Mouse (Mus musculus) lung, postnatal 0 days (tissue): ENCODE results near the gene Tdpoz2. TPM values are rescaled to one million over a fixed set of nuclear protein-coding genes. Genes with fewer than 3 reads are reported as not detected.
"Not testable (repeated sequence)": the region's sequence is repeated elsewhere in the genome, so short reads cannot be mapped to it uniquely, and the experiment has no call there.

ENCODE experiments used
- ATAC-seq: fragments of 200-750 bp; cut with Nextera tagmentation; 2 replicates; pipeline ENCODE4 v1.8.0; 2017; ENCODE audit warnings: moderate library complexity
- DNase-seq: peaks from one replicate; pipeline ENCODE4 v3.0.0-alpha.2; 2016; ENCODE audit warnings: low spot score
- H3K27ac ChIP-seq: fragments of 300-500 bp; sonication (generic); 2 replicates; pipeline ENCODE4 v1.5.1; 2014; ENCODE audit warnings: antibody characterized with exemption, mild to moderate bottlenecking, low read length, mixed read lengths
- H3K27me3 ChIP-seq: fragments of 300-500 bp; sonication (generic); replicated peaks from 2 replicates; pipeline ENCODE4 v1.6.1; 2014; ENCODE audit warnings: low read length, mixed read lengths; ENCODE audit not compliant: insufficient read depth
- H3K36me3 ChIP-seq: fragments of 300-500 bp; sonication (generic); 2 replicates; pipeline ENCODE4 v1.6.1; 2014; ENCODE audit warnings: low read length, mixed read lengths; ENCODE audit not compliant: insufficient read depth
- H3K4me1 ChIP-seq: fragments of 300-500 bp; sonication (generic); 2 replicates; pipeline ENCODE4 v1.6.1; 2014; ENCODE audit warnings: antibody characterized with exemption, low read depth, low read length, mixed read lengths; ENCODE audit not compliant: insufficient read depth
- H3K4me2 ChIP-seq: fragments of 300-500 bp; sonication (generic); replicated peaks from 2 replicates; pipeline ENCODE4 v1.6.1; 2014; ENCODE audit warnings: low read depth, mild to moderate bottlenecking, low read length, moderate library complexity, mixed read lengths
- H3K4me3 ChIP-seq: fragments of 300-500 bp; sonication (generic); 2 replicates; pipeline ENCODE4 v1.5.1; 2014; ENCODE audit warnings: low read depth, low read length
- H3K9ac ChIP-seq: fragments of 300-500 bp; sonication (generic); replicated peaks from 2 replicates; pipeline ENCODE4 v1.6.1; 2014; ENCODE audit warnings: low read depth, mild to moderate bottlenecking
- H3K9me3 ChIP-seq: fragments of 300-500 bp; sonication (generic); 2 replicates; pipeline ENCODE4 v1.6.1; 2016; ENCODE audit warnings: low read length, mixed read lengths
- CTCF ChIP-seq: IDR thresholded peaks from 2 replicates; pipeline ENCODE4 v1.5.1; 2016; ENCODE audit warnings: antibody characterized with exemption, mild to moderate bottlenecking
- EP300 ChIP-seq: IDR thresholded peaks from 2 replicates; pipeline ENCODE4 v1.6.1; 2016; ENCODE audit warnings: antibody characterized with exemption, mild to moderate bottlenecking, control low read depth
- WGBS: fragments of 180-500 bp; shearing (Covaris S2); extraction: QIAGEN DNeasy Blood & Tissue Kit; methylation state at CpG from one replicate; pipeline ENCODE4 v1.1.7; 2014; 5-methylcytosine and 5-hydroxymethylcytosine counted together
- polyA plus RNA-seq: library from polyadenylated mRNA; unstranded; fragments of >200 nt; fragmentation: Nextera tagmentation; extraction: Ambion mirVana; gene quantifications from 2 replicates; pipeline ENCODE4 v1.2.1, GENCODE M21; 2015

Tdpoz2 gene
- polyA plus RNA-seq, result not detected in 2 replicates

DNA sequence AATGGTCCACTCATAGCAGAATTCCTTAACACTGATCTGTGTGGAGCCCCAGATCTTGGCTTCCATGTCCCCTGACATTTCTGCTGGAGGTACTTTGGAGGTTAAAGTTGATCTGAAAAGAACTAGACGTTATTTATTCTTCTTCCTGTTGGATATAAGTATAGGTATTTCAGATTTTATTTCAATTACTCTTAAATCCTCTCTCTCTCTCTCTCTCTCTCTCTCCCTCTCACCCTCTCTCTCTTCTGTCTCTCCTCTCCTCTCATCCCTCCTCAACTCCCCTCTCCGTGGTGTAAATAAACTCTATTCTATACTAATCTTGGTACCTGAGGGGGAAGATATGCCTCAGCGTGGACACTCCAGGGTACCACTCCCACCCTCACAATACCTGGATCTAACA, at the start of gene Tdpoz2:
Tdpoz2 (minus strand) TSS at position 101 of the 400 bp plus-strand sequence.
- DNase-seq, result no peak
- TF ChIP-seq EP300 (no peak), CTCF (no peak)
- 76% methylated on average over 3 of the region's 3 CpGs for WGBS

GRCm38 (mm10) chr3:93692970-93693369, 40.5 kb upstream of the Tdpoz2 start, which contains the start of gene Gm37596:
Gm37596 (minus strand) TSS chr3:93693070.
- H3K4me2 ChIP-seq, H3K27me3 ChIP-seq, H3K27ac ChIP-seq, H3K36me3 ChIP-seq, DNase-seq, H3K4me1 ChIP-seq, H3K9ac ChIP-seq, H3K9me3 ChIP-seq, ATAC-seq, H3K4me3 ChIP-seq: not testable (repeated sequence)
- WGBS, result 56% methylated on average over 1 of the region's 2 CpGs

More for the DNA sequence above, at the start of gene Tdpoz2:
- no peaks in the 10 kb centered on the region for H3K9me3 ChIP-seq
- no peak within 1 kb of the TSS for H3K4me3 ChIP-seq
- H3K36me3 ChIP-seq, result no peaks in the 10 kb centered on the region
- no peak within 1 kb of the TSS for H3K4me2 ChIP-seq
- H3K9ac ChIP-seq, result no peak within 1 kb of the TSS
- H3K4me1 ChIP-seq, result no peaks in the 10 kb centered on the region
- no peak for ATAC-seq
- H3K27me3 ChIP-seq, result no peaks in the 10 kb centered on the region
- H3K27ac ChIP-seq, result no peak within 1 kb of the TSS

DNA sequence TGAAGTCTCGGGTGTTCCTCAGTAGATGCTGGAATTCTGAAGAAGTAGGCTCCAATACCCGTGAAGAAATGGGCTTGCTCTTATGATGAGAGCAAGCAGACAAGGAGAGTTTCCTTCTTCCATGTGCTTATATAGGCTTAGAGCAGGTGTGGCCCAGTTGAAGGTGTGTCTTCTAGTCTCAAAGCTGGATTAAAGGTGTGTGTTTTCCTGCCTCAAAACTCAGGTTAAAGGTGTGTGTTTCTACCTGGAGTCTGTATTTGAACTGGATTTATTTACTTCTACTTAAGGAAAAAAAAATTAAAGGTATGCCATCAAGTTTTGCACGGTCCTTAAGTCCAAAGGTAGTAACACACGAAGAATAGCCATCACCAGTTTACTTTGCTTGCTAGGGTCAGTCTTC, 23.7 kb upstream of the Tdpoz2 start, which contains the start of gene Tdpoz1:
Tdpoz1 (minus strand) TSS at position 101 of the 400 bp plus-strand sequence.
- H3K27me3 ChIP-seq, H3K4me2 ChIP-seq, H3K4me1 ChIP-seq, DNase-seq, H3K36me3 ChIP-seq, H3K27ac ChIP-seq, H3K9me3 ChIP-seq, H3K4me3 ChIP-seq, H3K9ac ChIP-seq, ATAC-seq: not testable (repeated sequence)
- 65% methylated on average over 2 of the region's 4 CpGs for WGBS

- not testable (repeated sequence) for H3K9me3 ChIP-seq, DNase-seq, H3K27ac ChIP-seq, H3K4me1 ChIP-seq, ATAC-seq, H3K36me3 ChIP-seq, H3K4me3 ChIP-seq, H3K4me2 ChIP-seq, H3K27me3 ChIP-seq, H3K9ac ChIP-seq
- 75% methylated on average over 5 of the region's 6 CpGs for WGBS
Measured at GRCm38 (mm10) chr3:93670805-93671503, 18.5 kb upstream of the Tdpoz2 start.

GRCm38 (mm10) chr3:93654260-93654659, 1.8 kb upstream of the Tdpoz2 start:
- WGBS, result 59% methylated on average over 1 of the region's 1 CpGs
- no peak overlapping the region for H3K9ac ChIP-seq
- no peak overlapping the region for H3K27ac ChIP-seq
- ATAC-seq (no peak), DNase-seq (no peak)
- no peaks in the 10 kb centered on the region for H3K9me3 ChIP-seq
- no peak overlapping the region for H3K4me3 ChIP-seq
- TF ChIP-seq EP300 (no peak), CTCF (no peak)
- no peaks in the 10 kb centered on the region for H3K36me3 ChIP-seq
- no peaks in the 10 kb centered on the region for H3K27me3 ChIP-seq
- H3K4me2 ChIP-seq, result no peak overlapping the region
- H3K4me1 ChIP-seq, result no peaks in the 10 kb centered on the region

DNA sequence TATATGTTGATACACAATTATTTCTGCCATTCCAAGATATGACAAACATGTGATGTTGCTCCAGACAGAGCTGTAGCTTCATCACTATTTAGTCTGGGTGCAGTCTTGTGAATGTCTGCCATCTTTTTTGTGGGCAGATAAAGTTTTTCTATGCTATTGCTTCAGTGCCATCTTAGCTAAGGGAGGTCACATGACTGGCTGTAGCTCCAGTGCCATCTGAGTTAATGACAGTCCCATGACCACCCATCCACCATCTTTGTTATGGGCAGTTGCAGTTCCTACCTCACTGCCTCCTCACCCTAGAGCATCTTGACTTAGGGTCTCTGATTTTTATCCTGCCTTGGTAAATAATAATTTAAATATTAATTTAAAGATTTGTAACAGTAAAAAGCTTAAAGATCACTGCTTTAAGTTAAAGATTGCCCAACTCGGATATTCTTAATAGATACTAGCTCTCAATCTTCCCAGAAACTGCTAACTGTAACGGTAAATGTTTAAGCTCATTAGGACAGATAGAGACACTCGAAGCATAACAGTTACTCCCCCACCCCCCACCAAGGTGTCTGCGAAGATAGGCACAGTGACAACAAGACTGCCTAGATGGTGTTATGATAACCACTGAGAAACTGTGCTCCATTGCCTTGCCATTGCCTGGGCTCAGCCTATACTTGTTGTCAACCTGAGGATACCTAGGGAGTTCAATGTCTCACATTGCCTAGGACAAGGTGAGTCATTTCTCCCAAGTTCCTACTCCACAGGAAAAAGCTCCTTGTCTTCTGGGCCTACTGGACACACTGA, 21.4 kb downstream of the Tdpoz2 start:
- not testable (repeated sequence) for H3K27me3 ChIP-seq, H3K9me3 ChIP-seq, DNase-seq, ATAC-seq, H3K9ac ChIP-seq, H3K4me1 ChIP-seq, H3K36me3 ChIP-seq, H3K27ac ChIP-seq, H3K4me3 ChIP-seq, H3K4me2 ChIP-seq
- 73% methylated on average over 4 of the region's 4 CpGs for WGBS
